Comparison of ENCODE assay signal across 9 mouse cellular contexts in genomic region chr7:101666581-101666980, GRCm38 (mm10). TPM values are rescaled to one million over a fixed set of nuclear protein-coding genes. Genes with fewer than 3 reads are reported as not detected.
DNase-seq lines count a peak whose midpoint lies in the region; ATAC-seq and TF ChIP-seq lines count a peak whose summit lies in the region.
"Had no signal": no experiment of that assay in that cellular context is flagged by ENCODE, and none has a peak within 500 bp of the region (broad histone marks: within the 10 kb centered on the region; RNA-seq: fewer than 3 reads in every experiment).

No protein-coding gene starts in this region.

- DNase-seq in liver, result peak; percentile 24
- DNase-seq in liver, embryonic 11.5 days (ENCODE audit: low spot score), result no peak
- peak; percentile 79 for DNase-seq in brain, embryonic 14.5 days (ENCODE audit: low read depth)
- peak; percentile 41 to 53 for DNase-seq in left cerebral cortex, adult 2 months (ENCODE audit: extremely low spot score in 1 of 2, low spot score in 2 of 2)
- no peak for DNase-seq in spleen, adult 18-20 months

- peak; percentile 79 for TF ChIP-seq CTCF in brain, embryonic 14.5 days (IDR thresholded peaks at IDR 0.05; ENCODE audit: borderline replicate concordance, extremely low read depth, insufficient read depth, insufficient read length)
- TF ChIP-seq CTCF in left cerebral cortex, adult 2 months (IDR thresholded peaks at IDR 0.05), result peak; percentile 75

- WGBS in liver, embryonic 11.5 days, result 32% methylated on average over 3 of the region's 3 CpGs
- WGBS in forebrain, embryonic 12.5 days, result 5% methylated on average over 3 of the region's 3 CpGs
- 5% methylated on average over 3 of the region's 3 CpGs for WGBS in hindbrain, embryonic 13.5 days

- no peak overlapping the region for H3K4me3 ChIP-seq in liver, embryonic 11.5 days (ENCODE audit: low read depth, low read length)
- no peak overlapping the region for H3K4me3 ChIP-seq in forebrain, embryonic 12.5 days (replicated peaks)
- H3K4me3 ChIP-seq in hindbrain, embryonic 13.5 days, result no peak overlapping the region
- no peak overlapping the region for H3K4me3 ChIP-seq in left cerebral cortex, adult 2 months
- no peak overlapping the region for H3K4me3 ChIP-seq in myocyte
- H3K4me3 ChIP-seq: limb, embryonic 13.5 days had no signal

- H3K27ac ChIP-seq in liver, embryonic 11.5 days (ENCODE audit: low read depth, low read length), result no peak overlapping the region
- no peak overlapping the region for H3K27ac ChIP-seq in forebrain, embryonic 12.5 days
- no peak overlapping the region for H3K27ac ChIP-seq in hindbrain, embryonic 13.5 days
- no peak overlapping the region for H3K27ac ChIP-seq in left cerebral cortex, adult 2 months
- H3K27ac ChIP-seq: limb, embryonic 13.5 days had no signal

- no peak for TF ChIP-seq POLR2A in brain, embryonic 14.5 days (IDR thresholded peaks at IDR 0.05; ENCODE audit: borderline replicate concordance, extremely low read depth, insufficient read depth, insufficient read length, poor library complexity, severe bottlenecking)
- TF ChIP-seq POLR2A in myocyte (IDR thresholded peaks at IDR 0.05; ENCODE audit: insufficient read length, low read depth), result no peak

- no peak overlapping the region for H3ac ChIP-seq in myocyte (ENCODE audit: control insufficient read depth, insufficient read length)

- H3K36me3 ChIP-seq in liver, embryonic 11.5 days (ENCODE audit: control insufficient read depth, insufficient read depth, low read length), result no peaks in the 10 kb centered on the region
- peaks cover 3% of the 10 kb centered on the region for H3K36me3 ChIP-seq in forebrain, embryonic 12.5 days (replicated peaks)
- peaks cover 8% of the 10 kb centered on the region for H3K36me3 ChIP-seq in hindbrain, embryonic 13.5 days
- peaks cover 5% of the 10 kb centered on the region for H3K36me3 ChIP-seq in myocyte (ENCODE audit: control insufficient read depth, insufficient read depth)

- peaks cover 6% of the 10 kb centered on the region for H3K4me1 ChIP-seq in liver, embryonic 11.5 days (replicated peaks; ENCODE audit: control insufficient read depth, insufficient read depth, low read length)
- H3K4me1 ChIP-seq in forebrain, embryonic 12.5 days, result peaks cover 18% of the 10 kb centered on the region
- peaks cover 37% of the 10 kb centered on the region for H3K4me1 ChIP-seq in hindbrain, embryonic 13.5 days (replicated peaks)

- H3K4me2 ChIP-seq in liver, embryonic 11.5 days, result no peak overlapping the region
- H3K4me2 ChIP-seq in forebrain, embryonic 12.5 days, result no peak overlapping the region
- H3K4me2 ChIP-seq in hindbrain, embryonic 13.5 days, result no peak overlapping the region; the same call in 1 of the 2 replicates
- peak overlapping the region; percentile 48 for H3K4me2 ChIP-seq in myocyte (ENCODE audit: low read depth)
- H3K4me2 ChIP-seq: limb, embryonic 13.5 days had no signal

- peaks cover 30% of the 10 kb centered on the region for H3K79me2 ChIP-seq in myocyte (ENCODE audit: control insufficient read depth, insufficient read depth)

- H3K27me3 ChIP-seq in liver, embryonic 11.5 days (replicated peaks; ENCODE audit: control insufficient read depth, insufficient read depth, low read length), result no peaks in the 10 kb centered on the region
- no peaks in the 10 kb centered on the region for H3K27me3 ChIP-seq in forebrain, embryonic 12.5 days
- H3K27me3 ChIP-seq in hindbrain, embryonic 13.5 days, result no peaks in the 10 kb centered on the region
- no peaks in the 10 kb centered on the region for H3K27me3 ChIP-seq in myocyte (ENCODE audit: control insufficient read depth, insufficient read depth, insufficient read length)
- H3K27me3 ChIP-seq: limb, embryonic 13.5 days had no signal

- intact Hi-C loops in left cerebral cortex, adult 2 months (cut with DNase I), result loop anchor here (5.0 kb wide), 2 partner anchors 101 to 231 kb away; no protein-coding TSS in a partner anchor

- no peak overlapping the region for H3K9ac ChIP-seq in liver, embryonic 11.5 days (ENCODE audit: low read depth, low read length)
- H3K9ac ChIP-seq in forebrain, embryonic 12.5 days, result no peak overlapping the region
- peak overlapping the region; percentile 53 for H3K9ac ChIP-seq in hindbrain, embryonic 13.5 days
- H3K9ac ChIP-seq: limb, embryonic 13.5 days had no signal

- no peaks in the 10 kb centered on the region for H3K9me3 ChIP-seq in liver, embryonic 11.5 days (ENCODE audit: control insufficient read depth, low read length)
- no peaks in the 10 kb centered on the region for H3K9me3 ChIP-seq in forebrain, embryonic 12.5 days
- no peaks in the 10 kb centered on the region for H3K9me3 ChIP-seq in hindbrain, embryonic 13.5 days
- H3K9me3 ChIP-seq: limb, embryonic 13.5 days had no signal

- no peak for ATAC-seq in liver, embryonic 11.5 days (replicated peaks; ENCODE audit: low FRiP score)
- 0 out of 2 replicates have a peak, but pooled peaks have one; percentile 22 for ATAC-seq in forebrain, embryonic 12.5 days (ENCODE audit: low FRiP score)
- no peak for ATAC-seq in hindbrain, embryonic 13.5 days (ENCODE audit: low FRiP score)

TF ChIP-seq in myocyte, 11 proteins besides CTCF, POLR2A, EP300 and RAD21:
- no peak for TF ChIP-seq USF1 (IDR thresholded peaks at IDR 0.05; ENCODE audit: low read depth)
- TF ChIP-seq MYOG (IDR thresholded peaks at IDR 0.05; ENCODE audit: control insufficient read depth in 1 of 3, insufficient read depth in 1 of 3, insufficient read length in 2 of 3, low read depth in 2 of 3), result no peak
- no peak for TF ChIP-seq CEBPB (IDR thresholded peaks at IDR 0.05; ENCODE audit: insufficient read depth, poor library complexity, severe bottlenecking)
- TF ChIP-seq MYOD1 (IDR thresholded peaks at IDR 0.05; ENCODE audit: control insufficient read depth in 1 of 3, insufficient read length in 2 of 3, low read depth in 2 of 3), result no peak
- TF ChIP-seq SRF (IDR thresholded peaks at IDR 0.05; ENCODE audit: control insufficient read depth, insufficient read length, low read depth), result no peak
- no peak for TF ChIP-seq MAX (IDR thresholded peaks at IDR 0.05; ENCODE audit: low read depth)
- TF ChIP-seq REST (IDR thresholded peaks at IDR 0.05; ENCODE audit: insufficient read depth, insufficient read length), result no peak
- no peak for TF ChIP-seq E2F4 (IDR thresholded peaks at IDR 0.05; ENCODE audit: insufficient read depth)
- TF ChIP-seq POLR2AphosphoS2 (IDR thresholded peaks at IDR 0.05; ENCODE audit: insufficient read length, low read depth), result no peak
- TF ChIP-seq TCF12 (IDR thresholded peaks at IDR 0.05; ENCODE audit: insufficient read depth, poor library complexity, severe bottlenecking), result no peak
- no peak for TF ChIP-seq TCF3 (IDR thresholded peaks at IDR 0.05; ENCODE audit: insufficient read length, low read depth)

RNA-seq across cellular contexts. Expression of gene Clpb, which starts 3.1 kb away (rescaled TPM):
- 51.3 and 54.7 TPM in 2 replicates for polyA plus RNA-seq in liver, embryonic 11.5 days (2014; fragmentation: Nextera tagmentation; extraction: Ambion mirVana)
- polyA plus RNA-seq in brain, embryonic 14.5 days (2012; rRNA removed), result 20.1 and 25.4 TPM in 2 replicates
- polyA plus RNA-seq in forebrain, embryonic 12.5 days (2016; fragmentation: Nextera tagmentation; extraction: Ambion mirVana), result 38.2 and 43.9 TPM in 2 replicates
- polyA plus RNA-seq in hindbrain, embryonic 13.5 days (2015; fragmentation: Nextera tagmentation; extraction: Ambion mirVana), result 34.0 and 34.6 TPM in 2 replicates
- total RNA-seq in left cerebral cortex, adult 2 months (2021), result 10 to 100 TPM; 55.6 to 57.1 TPM
- 114 TPM for polyA plus RNA-seq in myocyte (2012; fragmentation: generic; extraction: Trizol)

Comparison
In these comparisons a context has a peak if more than half of its experiments do, and no peak if none do; other contexts are left out.
1. DNase-seq: peak in liver (single experiment), brain, embryonic 14.5 days (single experiment) and left cerebral cortex, adult 2 months (2 of 2); none in liver, embryonic 11.5 days (single experiment) and spleen, adult 18-20 months (0 of 2).